Mouse (Mus musculus): ENCODE results near the gene Trim47. TPM values are rescaled to one million over a fixed set of nuclear protein-coding genes. Genes with fewer than 3 reads are reported as not detected.
"Not testable (repeated sequence)": the region's sequence is repeated elsewhere in the genome, so short reads cannot be mapped to it uniquely, and the experiment has no call there.

Trim47 gene
- total RNA-seq, 4 experiments from 2014 or later, result 5.6 to 8.1 (median 7.0) TPM

DNA sequence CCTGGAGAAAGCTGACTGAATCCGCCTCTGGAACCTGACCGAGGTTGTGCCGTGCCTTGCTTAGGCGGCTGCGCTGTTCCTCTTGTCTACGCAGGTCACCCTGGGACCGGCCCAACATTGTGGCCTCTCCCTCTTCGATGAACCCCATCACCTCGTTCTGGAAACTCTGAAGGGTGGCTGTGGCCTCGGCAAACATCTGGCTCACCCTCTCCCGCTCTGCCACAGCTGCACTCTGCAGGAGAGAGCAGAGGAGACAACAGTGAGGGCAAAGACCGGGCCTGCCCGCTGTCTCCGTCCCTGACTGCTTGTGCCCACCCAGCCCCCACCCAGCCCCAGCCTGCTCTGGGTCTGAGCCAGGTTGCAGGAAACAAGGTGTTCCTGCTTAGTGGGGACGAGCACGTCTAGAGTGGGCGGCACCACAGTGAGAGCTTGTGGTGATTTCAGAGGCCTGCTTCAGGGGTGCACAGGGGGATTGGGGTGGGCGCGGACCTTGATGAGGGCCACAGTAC, 19.2 kb downstream of the Trim47 start:
- DNase-seq (ENCODE audit: low spot score in 2 of 2), result no peak

- DNase-seq (ENCODE audit: low spot score in 2 of 2), result no peak
Observed at GRCm38 (mm10) chr11:116106963-116107776, 19.8 kb downstream of the Trim47 start.

DNA sequence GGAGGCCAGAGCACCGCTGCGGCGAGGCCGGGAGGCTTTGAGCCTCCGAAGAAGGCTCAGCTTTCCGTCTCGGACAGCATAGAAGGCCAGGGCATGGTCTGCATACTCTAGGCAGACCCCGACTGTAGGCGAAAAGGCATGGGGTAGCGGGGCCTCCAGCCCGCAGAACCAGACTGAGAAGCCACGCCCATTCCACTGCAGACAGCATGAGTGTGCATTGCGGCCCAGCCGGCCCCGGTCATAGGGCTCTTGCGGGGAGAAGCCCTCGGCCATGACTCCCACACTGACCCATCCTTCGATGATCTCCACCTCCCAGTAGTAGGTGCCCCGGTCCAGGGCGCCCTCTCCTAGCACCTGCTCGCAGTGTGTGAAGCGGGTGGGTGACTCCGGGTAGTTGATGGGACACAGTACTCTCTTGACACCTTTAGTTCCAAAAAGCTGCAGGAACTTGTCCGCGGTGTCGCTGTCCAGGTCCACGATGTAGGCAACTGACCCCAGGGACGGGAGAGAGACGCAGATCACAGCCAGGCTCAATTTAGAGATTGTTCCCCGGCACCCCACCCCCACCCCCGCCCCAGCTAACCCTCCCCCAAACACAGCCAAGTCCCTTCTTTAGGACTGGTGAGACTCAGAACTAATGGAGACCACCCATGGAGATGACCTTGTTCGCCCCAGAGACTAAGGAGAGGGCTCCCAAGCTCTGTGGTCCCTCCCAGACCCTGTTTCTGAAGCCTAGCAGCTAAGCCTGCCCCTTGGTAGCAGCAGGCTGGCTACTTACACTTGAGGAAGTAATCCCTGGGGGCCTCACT, 20.7 kb downstream of the Trim47 start:
- no peak for DNase-seq (ENCODE audit: low spot score in 2 of 2)

DNA sequence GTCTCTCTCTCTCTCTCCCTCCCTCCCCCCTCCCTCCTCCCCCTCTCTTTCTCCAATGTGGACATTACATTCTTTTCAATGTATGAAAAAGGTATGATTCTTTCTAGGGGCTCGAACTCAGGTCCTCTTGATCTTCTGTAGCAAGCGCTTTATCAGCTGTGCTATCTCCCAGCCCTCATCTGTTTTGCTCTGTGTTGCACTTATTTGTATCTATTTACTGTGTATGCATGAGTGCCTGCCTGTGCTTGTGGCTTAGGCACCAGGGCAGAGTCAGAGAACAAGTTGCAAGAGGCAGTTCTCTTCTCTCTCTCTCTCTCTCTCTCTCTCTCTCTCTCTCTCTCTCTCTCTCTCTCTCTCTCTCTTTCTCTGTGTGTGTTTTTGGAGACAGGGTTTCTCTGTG, 21.9 kb downstream of the Trim47 start:
- DNase-seq (ENCODE audit: low spot score in 2 of 2), result no peak

GRCm38 (mm10) chr11:116104006-116104646, 22.9 kb downstream of the Trim47 start:
- no peak for DNase-seq (ENCODE audit: low spot score in 2 of 2)

GRCm38 (mm10) chr11:116103572-116103971, 23.4 kb downstream of the Trim47 start:
- DNase-seq (ENCODE audit: low spot score in 2 of 2), result no peak

DNA sequence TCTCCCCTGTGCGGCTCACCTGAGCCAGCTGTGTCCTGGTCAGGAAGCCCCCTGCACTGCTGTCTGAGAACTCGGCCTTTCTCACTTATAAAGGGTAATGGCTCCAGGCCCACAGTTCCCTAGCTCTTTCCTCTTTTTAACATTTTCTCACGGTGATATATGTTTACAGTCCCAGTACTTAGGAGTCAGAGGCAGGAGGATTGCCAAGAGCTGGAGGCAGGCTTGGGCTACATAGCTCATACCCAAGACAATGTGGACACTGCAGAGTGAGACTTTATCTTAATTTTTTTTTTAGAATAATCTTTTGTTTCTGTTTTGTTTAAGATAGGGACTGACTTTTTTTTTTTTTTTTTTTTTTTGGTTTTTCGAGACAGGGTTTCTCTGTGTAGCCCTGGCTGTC, 24.5 kb downstream of the Trim47 start:
- no peak for DNase-seq (ENCODE audit: low spot score in 2 of 2)

DNA sequence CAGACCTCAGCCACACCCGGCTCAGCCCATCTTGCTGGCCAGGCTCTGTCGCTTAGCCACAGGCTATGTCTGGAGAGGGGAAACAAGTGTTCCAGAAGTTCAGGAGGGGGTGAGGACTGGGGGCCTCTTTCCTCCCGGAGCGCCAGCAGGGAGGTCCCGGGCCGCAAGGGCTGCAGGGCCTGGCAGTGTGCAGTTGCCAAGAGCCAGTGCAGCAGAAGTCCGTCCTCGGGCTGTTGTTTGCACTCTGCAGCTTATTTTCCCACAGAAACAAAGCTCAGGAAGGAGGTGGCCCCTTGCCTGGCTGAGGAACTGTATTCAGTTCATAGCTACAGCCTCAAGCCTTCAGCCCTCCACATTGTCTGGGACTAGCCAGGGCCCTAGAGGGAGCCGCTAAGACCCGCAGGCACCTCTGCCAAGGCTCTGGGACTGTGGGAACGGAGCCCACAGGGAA, 25.1 kb downstream of the Trim47 start:
- no peak for DNase-seq (ENCODE audit: low spot score in 2 of 2)

GRCm38 (mm10) chr11:116100839-116101238, 26.2 kb downstream of the Trim47 start:
- no peak for DNase-seq (ENCODE audit: low spot score in 2 of 2)

DNA sequence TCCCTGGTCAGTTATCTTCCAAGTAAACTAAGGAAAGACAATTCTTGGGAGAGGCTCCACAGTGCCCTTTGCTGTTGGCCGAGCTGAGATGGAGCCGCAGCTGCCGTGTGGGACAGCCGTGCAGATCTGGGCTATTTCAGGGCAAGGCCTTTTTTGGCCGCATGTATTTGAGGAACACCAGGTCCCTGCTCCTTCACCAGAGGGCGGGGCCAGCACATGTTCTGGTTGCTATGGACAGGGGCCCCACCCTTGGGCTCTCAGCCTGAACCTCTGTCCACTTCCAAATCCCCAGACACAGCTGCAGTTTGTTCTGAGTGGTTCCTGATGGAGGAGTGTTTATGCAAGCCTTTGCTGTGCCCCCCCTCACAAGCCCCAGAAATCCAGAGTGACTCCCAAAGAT, 26.6 kb downstream of the Trim47 start:
- DNase-seq (ENCODE audit: low spot score in 2 of 2), result no peak

DNA sequence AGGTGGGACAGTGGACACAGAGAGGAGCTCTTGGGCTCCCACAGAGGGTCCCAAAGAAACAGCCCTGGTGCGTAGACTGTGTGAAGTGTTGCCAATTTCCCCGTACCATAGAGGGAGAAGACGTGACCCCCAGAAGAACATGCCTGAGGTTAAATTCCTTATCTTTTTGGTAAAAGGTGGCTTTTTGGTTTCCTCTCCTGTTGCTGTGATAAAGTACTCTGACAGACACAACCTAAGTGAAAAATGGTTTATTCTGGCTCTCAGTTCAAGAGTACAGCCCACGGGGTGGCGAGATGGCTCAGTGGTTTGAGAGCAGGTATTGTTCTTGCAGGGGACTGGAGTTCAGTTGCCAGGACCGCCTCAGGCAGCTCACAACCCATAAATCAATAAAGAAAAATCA, 27.5 kb downstream of the Trim47 start:
- DNase-seq (ENCODE audit: low spot score in 2 of 2), result no peak

- DNase-seq (ENCODE audit: low spot score in 2 of 2), result no peak
Observed at GRCm38 (mm10) chr11:116098711-116099460, 28.1 kb downstream of the Trim47 start.

DNA sequence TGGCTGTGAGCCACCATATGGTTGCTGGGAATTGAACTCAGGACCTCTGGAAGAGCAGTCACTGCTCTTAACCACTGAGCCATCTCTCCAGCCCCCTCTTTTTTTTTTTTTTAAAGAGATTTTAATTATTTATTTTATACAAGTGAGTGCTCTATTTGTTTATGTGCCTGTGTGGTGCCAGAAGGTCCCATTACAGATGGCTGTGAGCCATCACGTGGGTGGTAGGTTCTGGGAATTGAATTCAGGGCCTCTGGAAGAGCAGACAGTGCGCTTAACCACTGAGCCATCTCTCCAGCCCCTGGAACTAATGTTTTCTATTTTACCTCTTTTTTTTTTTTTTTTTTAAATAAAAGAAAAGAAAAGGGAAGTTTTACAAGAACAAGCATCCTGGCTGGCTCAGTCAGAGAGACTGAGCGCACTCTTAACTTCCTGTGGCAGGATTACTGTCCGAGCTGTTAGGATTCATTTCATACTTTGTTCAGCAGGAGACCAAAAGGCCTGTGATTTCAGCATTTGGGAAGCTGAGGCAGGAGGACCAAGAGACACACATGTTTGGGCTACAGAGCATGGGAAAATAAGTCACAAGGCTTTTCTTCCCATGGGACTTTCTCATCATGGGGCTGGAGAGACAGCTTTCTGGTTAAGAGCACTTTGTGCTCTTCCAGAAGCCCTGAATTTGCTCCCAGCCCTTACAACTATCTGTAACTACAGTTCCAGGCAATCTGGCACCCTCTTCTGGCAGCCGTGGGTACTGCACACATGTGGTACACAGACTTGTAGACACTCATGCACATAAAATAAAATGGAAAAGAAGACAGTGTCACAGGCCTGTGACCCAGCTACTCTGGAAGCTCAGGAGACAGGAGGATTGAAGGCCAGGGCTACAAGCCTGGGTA, 30.5 kb downstream of the Trim47 start:
- DNase-seq (ENCODE audit: low spot score in 2 of 2), result no peak

- DNase-seq (ENCODE audit: low spot score in 2 of 2), result no peak
Observed at GRCm38 (mm10) chr11:116095573-116095972, 31.4 kb downstream of the Trim47 start.

DNA sequence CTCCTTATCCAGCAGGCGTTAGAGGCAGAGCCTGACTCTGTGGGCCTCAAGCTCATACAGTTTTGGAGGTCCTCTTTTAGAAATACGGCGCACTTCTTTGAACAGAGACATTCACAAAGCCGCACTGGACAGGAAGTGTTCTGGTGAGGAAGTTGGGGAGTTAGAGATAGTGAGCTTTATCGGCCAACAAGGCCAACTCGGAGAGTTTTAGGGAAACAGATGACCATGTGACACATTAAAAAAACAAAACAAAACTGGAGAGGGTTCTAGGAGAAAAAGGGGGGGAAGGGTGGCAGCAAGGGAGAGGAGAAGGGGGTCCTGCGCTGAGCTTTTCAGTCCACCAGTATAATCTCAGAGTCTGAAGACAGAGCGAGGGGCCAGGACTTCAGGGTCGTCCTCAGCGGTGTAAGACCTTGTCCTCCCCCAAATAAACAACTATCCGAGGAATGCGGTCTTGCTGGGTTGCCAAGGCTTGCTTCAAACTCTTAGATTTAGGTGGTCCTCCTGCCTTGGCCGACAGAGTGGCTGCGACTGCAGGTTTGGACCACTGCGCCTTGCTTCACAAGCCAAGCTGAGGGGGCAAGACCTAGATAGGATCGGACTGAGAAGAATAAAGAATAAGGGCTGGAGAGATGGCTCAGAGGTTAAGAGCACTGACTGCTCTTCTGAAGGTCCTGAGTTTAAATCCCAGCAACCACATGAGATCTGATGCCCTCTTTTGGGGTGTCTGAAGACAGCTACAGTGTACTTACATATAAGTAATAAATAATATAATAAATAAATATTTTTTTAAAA, 33.0 kb downstream of the Trim47 start:
- no peak for DNase-seq (ENCODE audit: low spot score in 2 of 2)

DNA sequence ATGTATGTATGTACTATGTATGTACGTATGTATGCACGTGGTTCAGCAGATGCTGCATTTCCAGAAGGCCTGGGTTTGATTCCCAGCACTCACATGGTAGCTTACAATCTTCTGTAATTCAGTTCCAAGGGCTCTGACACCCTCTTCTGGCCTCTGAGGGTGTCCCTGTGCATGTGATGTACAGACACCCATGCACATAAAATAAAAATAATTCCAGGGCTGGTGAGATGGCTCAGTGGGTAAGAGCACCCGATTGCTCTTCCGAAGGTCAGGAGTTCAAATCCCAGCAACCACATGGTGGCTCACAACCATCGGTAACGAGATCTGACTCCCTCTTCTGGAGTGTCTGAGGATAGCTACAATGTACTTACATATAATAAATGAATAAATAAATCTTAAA, 34.1 kb downstream of the Trim47 start:
- not testable (repeated sequence) for DNase-seq (ENCODE audit: low spot score in 2 of 2)

DNA sequence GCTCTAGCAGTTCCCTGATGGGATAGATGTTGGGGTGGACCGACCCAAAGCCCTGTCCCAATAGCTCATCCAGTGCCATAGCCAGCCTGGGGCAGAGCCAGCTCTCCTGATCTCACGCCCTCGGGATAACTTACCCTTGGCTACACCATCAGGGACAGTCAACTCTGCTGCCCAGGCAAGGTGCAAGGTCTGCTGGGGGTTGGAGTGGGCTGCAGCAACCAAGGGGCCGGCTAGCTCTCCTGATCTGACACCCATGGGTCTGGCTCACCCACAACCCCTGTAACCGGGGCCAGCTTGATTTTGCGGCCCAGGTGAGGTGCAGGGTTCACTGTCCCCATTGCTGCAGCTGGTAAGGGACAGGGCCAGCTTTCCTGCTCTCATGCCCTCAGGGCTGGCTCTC, 35.4 kb downstream of the Trim47 start:
- no peak for DNase-seq (ENCODE audit: low spot score in 2 of 2)

DNA sequence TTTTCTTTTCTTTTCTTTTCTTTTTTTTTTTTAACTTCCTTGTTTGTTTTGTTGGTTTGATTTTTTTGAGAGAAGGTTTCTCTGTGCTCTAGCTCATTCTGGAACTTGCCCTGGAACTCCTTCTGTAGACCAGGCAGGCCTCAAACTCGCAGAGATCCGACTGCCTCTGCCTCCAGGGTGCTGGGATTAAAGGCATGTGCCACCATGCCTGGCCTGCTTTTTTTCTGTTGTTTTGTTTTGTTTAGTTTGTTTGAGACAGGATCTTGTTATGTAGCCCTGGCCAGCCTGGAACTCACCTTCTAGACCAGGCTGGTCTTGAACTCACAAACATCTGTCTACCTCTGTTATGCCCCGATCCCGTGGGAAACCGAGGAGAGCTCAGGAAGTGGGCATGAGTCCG, 37.5 kb downstream of the Trim47 start:
- no peak for DNase-seq (ENCODE audit: low spot score in 2 of 2)

- DNase-seq (ENCODE audit: low spot score in 2 of 2), result no peak
Observed at GRCm38 (mm10) chr11:116088741-116089394, 38.1 kb downstream of the Trim47 start.
